7 mouse cellular contexts compared by ENCODE assay signal in the genomic region with DNA sequence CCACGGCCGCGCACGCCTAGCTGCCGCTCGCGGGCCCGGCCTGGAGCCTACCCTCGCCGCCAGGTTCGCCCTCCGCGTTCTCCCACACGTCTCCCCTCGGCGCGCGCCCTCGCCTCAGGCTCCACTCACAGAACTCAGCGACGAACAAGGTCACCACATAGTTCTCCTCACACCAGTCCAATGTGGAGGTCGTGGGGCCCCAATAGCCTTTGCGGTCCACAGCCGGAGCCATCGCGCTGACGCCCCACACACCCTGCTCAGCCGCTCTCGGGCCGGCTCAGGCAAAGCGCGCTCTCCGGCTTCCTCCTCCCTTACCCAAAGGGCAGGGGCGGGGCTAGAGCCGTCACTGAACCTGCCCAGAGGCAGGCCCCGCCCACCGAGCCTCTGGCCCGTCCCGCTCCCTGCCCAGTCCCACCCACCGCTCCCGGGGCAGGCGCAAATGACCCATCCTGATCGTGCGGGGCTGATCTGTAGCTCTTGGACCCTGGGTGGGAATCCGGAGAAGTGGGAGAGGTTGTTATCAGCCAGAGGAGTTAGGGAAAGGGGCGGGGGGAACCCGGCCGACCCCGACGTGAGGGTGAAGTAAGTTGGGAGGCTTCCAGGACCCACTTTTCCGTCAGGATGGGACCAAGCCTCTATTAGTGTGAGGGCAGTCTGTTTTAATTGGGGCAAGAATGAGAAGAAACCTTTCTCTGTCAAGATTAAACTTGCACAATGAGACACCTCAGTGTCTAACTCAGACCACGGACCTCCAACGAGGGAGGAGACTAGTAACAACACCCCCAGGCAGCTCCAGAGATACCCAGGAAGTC. TPM values are rescaled to one million over a fixed set of nuclear protein-coding genes. Genes with fewer than 3 reads are reported as not detected.
DNase-seq lines count a peak whose midpoint lies in the region; ATAC-seq lines count a peak whose summit lies in the region.

No protein-coding gene starts in this region.

- ATAC-seq in intestine, embryonic 15.5 days = peak; percentile 100

- peak; percentile 96 to 98 for DNase-seq in adrenal gland, adult (ENCODE audit: inconsistent age in 2 of 2, low spot score in 1 of 2)
- DNase-seq in embryo, embryonic 10.5 days (ENCODE audit: low spot score) = peak; percentile 99
- DNase-seq in gastrocnemius, postnatal 25 days = peak; percentile 95
- peak; percentile 91 to 93 for DNase-seq in left cerebral cortex, postnatal 25 days (ENCODE audit: low spot score in 2 of 2)
- DNase-seq in midbrain, embryonic 10.5 days (ENCODE audit: low spot score) = peak; percentile 95
- peak; percentile 81 for DNase-seq in right cerebral cortex, postnatal 4 days

- intact Hi-C loops in left cerebral cortex, postnatal 25 days (cut with DNase I) = no loop called here

- H3K4me3 ChIP-seq in intestine, embryonic 15.5 days (replicated peaks) = peak overlapping the region; percentile 86
- peak overlapping the region; percentile 89 for H3K4me3 ChIP-seq in midbrain, embryonic 10.5 days

- under 1% methylated on average over 53 of the region's 53 CpGs for WGBS in intestine, embryonic 15.5 days
- under 1% methylated on average over 53 of the region's 53 CpGs for WGBS in midbrain, embryonic 10.5 days

- H3K27ac ChIP-seq in intestine, embryonic 15.5 days = peak overlapping the region; percentile 58; the same call in 1 of the 2 replicates
- peak overlapping the region; percentile 83 for H3K27ac ChIP-seq in midbrain, embryonic 10.5 days (replicated peaks)

- H3K4me1 ChIP-seq in intestine, embryonic 15.5 days (replicated peaks) = no peaks in the 10 kb centered on the region
- H3K4me1 ChIP-seq in midbrain, embryonic 10.5 days = peaks cover 19% of the 10 kb centered on the region

- H3K36me3 ChIP-seq in intestine, embryonic 15.5 days = no peaks in the 10 kb centered on the region
- no peaks in the 10 kb centered on the region for H3K36me3 ChIP-seq in midbrain, embryonic 10.5 days

- H3K27me3 ChIP-seq in intestine, embryonic 15.5 days (replicated peaks) = no peaks in the 10 kb centered on the region
- H3K27me3 ChIP-seq in midbrain, embryonic 10.5 days (ENCODE audit: low read depth, poor library complexity, severe bottlenecking) = peaks cover 11% of the 10 kb centered on the region

- H3K9me3 ChIP-seq in intestine, embryonic 15.5 days = no peaks in the 10 kb centered on the region
- H3K9me3 ChIP-seq in midbrain, embryonic 10.5 days (replicated peaks) = no peaks in the 10 kb centered on the region

- H3K4me2 ChIP-seq in intestine, embryonic 15.5 days (replicated peaks) = peak overlapping the region; percentile 88

- peak overlapping the region; percentile 91 for H3K9ac ChIP-seq in intestine, embryonic 15.5 days

RNA-seq across cellular contexts. Expression of a gene that starts 11.6 kb away (rescaled TPM):
- 1 to 10 TPM; 4.5 to 5.0 TPM for total RNA-seq in gastrocnemius, postnatal 25 days (2021)
- 20.0 and 20.5 TPM in 2 replicates for polyA plus RNA-seq in intestine, embryonic 15.5 days (2015; fragmentation: Nextera tagmentation; extraction: Ambion mirVana)
- 10 to 100 TPM; 20.0 to 26.1 TPM for total RNA-seq in left cerebral cortex, postnatal 25 days (2021)
- polyA plus RNA-seq in midbrain, embryonic 10.5 days (2016; fragmentation: Nextera tagmentation; extraction: Ambion mirVana) = 19.4 and 19.5 TPM in 2 replicates

RNA-seq across cellular contexts. Expression of a gene that starts 51.7 kb away (rescaled TPM):
- total RNA-seq in gastrocnemius, postnatal 25 days (2021) = 1 to 10 TPM; 1.3 to 1.6 TPM
- polyA plus RNA-seq in intestine, embryonic 15.5 days (2015; fragmentation: Nextera tagmentation; extraction: Ambion mirVana) = 8.2 and 8.8 TPM in 2 replicates
- total RNA-seq in left cerebral cortex, postnatal 25 days (2021) = 1 to 10 TPM; 2.1 to 2.7 TPM
- polyA plus RNA-seq in midbrain, embryonic 10.5 days (2016; fragmentation: Nextera tagmentation; extraction: Ambion mirVana) = 7.7 and 10.0 TPM in 2 replicates

Comparison
In these comparisons a context has a peak if more than half of its experiments do, and no peak if none do; other contexts are left out.
1. Peak in every context shown above with its lines: DNase-seq, ATAC-seq, H3K4me3 ChIP-seq and H3K27ac ChIP-seq.